Mouse (Mus musculus): ENCODE data around the gene Ikzf4. TPM values are rescaled to one million over a fixed set of nuclear protein-coding genes. Genes with fewer than 3 reads are reported as not detected.
"Not testable (repeated sequence)": the region's sequence is repeated elsewhere in the genome, so short reads cannot be mapped to it uniquely, and the experiment has no call there.

Gene Ikzf4
- polyA plus RNA-seq, 1 experiment from 2014 or later = 4.1 TPM

- Histone ChIP-seq H3K4me2 (ENCODE audit: low read depth, low read length, severe bottlenecking) (no peak overlapping the region), H3K4me1 (replicated peaks; ENCODE audit: control insufficient read depth, insufficient read depth, low read length) (no peaks in the 10 kb centered on the region), H3K4me3 (ENCODE audit: low read depth, low read length) (no peak overlapping the region), H3K36me3 (ENCODE audit: control insufficient read depth, insufficient read depth, low read length) (peaks cover 3% of the 10 kb centered on the region), H3K9ac (ENCODE audit: low read length) (no peak overlapping the region), H3K27me3 (ENCODE audit: control insufficient read depth, insufficient read depth, low read length) (no peaks in the 10 kb centered on the region), H3K27ac (ENCODE audit: low read depth, low read length) (no peak overlapping the region), H3K9me3 (ENCODE audit: control insufficient read depth, low read length) (no peaks in the 10 kb centered on the region)
- ATAC-seq (replicated peaks; ENCODE audit: low FRiP score) (no peak), DNase-seq (ENCODE audit: low spot score) (no peak)
- 17% methylated on average over 6 of the region's 6 CpGs for WGBS
Observed at GRCm38 (mm10) chr10:128631571-128631970, 14.2 kb downstream of the Ikzf4 start.

GRCm38 (mm10) chr10:128630306-128630705, 15.5 kb downstream of the Ikzf4 start:
- DNase-seq (ENCODE audit: low spot score); H3K4me2 ChIP-seq (ENCODE audit: low read depth, low read length, severe bottlenecking); H3K27ac ChIP-seq (ENCODE audit: low read depth, low read length); ATAC-seq (replicated peaks; ENCODE audit: low FRiP score); H3K36me3 ChIP-seq (ENCODE audit: control insufficient read depth, insufficient read depth, low read length); H3K4me3 ChIP-seq (ENCODE audit: low read depth, low read length); H3K9ac ChIP-seq (ENCODE audit: low read length); H3K9me3 ChIP-seq (ENCODE audit: control insufficient read depth, low read length); H3K4me1 ChIP-seq (replicated peaks; ENCODE audit: control insufficient read depth, insufficient read depth, low read length); H3K27me3 ChIP-seq (ENCODE audit: control insufficient read depth, insufficient read depth, low read length): not testable (repeated sequence)
- 80% methylated on average over 5 of the region's 5 CpGs for WGBS

GRCm38 (mm10) chr10:128629746-128630145, 16.0 kb downstream of the Ikzf4 start:
- Histone ChIP-seq H3K9ac (ENCODE audit: low read length) (no peak overlapping the region), H3K27ac (ENCODE audit: low read depth, low read length) (no peak overlapping the region), H3K4me2 (ENCODE audit: low read depth, low read length, severe bottlenecking) (no peak overlapping the region), H3K4me3 (ENCODE audit: low read depth, low read length) (no peak overlapping the region), H3K4me1 (replicated peaks; ENCODE audit: control insufficient read depth, insufficient read depth, low read length) (peaks cover 3% of the 10 kb centered on the region; the same call in 1 of the 2 replicates), H3K27me3 (ENCODE audit: control insufficient read depth, insufficient read depth, low read length) (no peaks in the 10 kb centered on the region), H3K9me3 (ENCODE audit: control insufficient read depth, low read length) (no peaks in the 10 kb centered on the region), H3K36me3 (ENCODE audit: control insufficient read depth, insufficient read depth, low read length) (peaks cover 7% of the 10 kb centered on the region)
- WGBS = 89% methylated on average over 2 of the region's 2 CpGs
- ATAC-seq (replicated peaks; ENCODE audit: low FRiP score) (no peak), DNase-seq (ENCODE audit: low spot score) (no peak)

- ATAC-seq (replicated peaks; ENCODE audit: low FRiP score) (0 out of 2 replicates have a peak, but pooled peaks have one; percentile 10), DNase-seq (ENCODE audit: low spot score) (no peak)
- WGBS = 85% methylated on average over 10 of the region's 10 CpGs
- Histone ChIP-seq H3K36me3 (ENCODE audit: control insufficient read depth, insufficient read depth, low read length) (peaks cover 17% of the 10 kb centered on the region), H3K4me1 (replicated peaks; ENCODE audit: control insufficient read depth, insufficient read depth, low read length) (peaks cover 3% of the 10 kb centered on the region; the same call in 1 of the 2 replicates), H3K4me2 (ENCODE audit: low read depth, low read length, severe bottlenecking) (no peak overlapping the region), H3K9me3 (ENCODE audit: control insufficient read depth, low read length) (no peaks in the 10 kb centered on the region), H3K27me3 (ENCODE audit: control insufficient read depth, insufficient read depth, low read length) (no peaks in the 10 kb centered on the region), H3K9ac (ENCODE audit: low read length) (no peak overlapping the region), H3K4me3 (ENCODE audit: low read depth, low read length) (no peak overlapping the region), H3K27ac (ENCODE audit: low read depth, low read length) (no peak overlapping the region)
Observed at GRCm38 (mm10) chr10:128627398-128628317, 18.1 kb downstream of the Ikzf4 start.

GRCm38 (mm10) chr10:128626311-128627310, 19.2 kb downstream of the Ikzf4 start, which contains the start of gene Rps26:
Rps26 (minus strand) TSS chr10:128626747.
- H3K36me3 ChIP-seq (ENCODE audit: control insufficient read depth, insufficient read depth, low read length) = peaks cover 17% of the 10 kb centered on the region
- H3K4me2 ChIP-seq (ENCODE audit: low read depth, low read length, severe bottlenecking) = peak within 1 kb of the TSS; percentile 88
- under 1% methylated on average over 40 of the region's 40 CpGs for WGBS
- H3K9ac ChIP-seq (ENCODE audit: low read length) = peak within 1 kb of the TSS; percentile 97
- peak within 1 kb of the TSS; percentile 39 for H3K27ac ChIP-seq (ENCODE audit: low read depth, low read length)
- ATAC-seq (replicated peaks; ENCODE audit: low FRiP score) = peak; percentile 95
- H3K4me1 ChIP-seq (replicated peaks; ENCODE audit: control insufficient read depth, insufficient read depth, low read length) = peaks cover 3% of the 10 kb centered on the region; the same call in 1 of the 2 replicates
- H3K27me3 ChIP-seq (ENCODE audit: control insufficient read depth, insufficient read depth, low read length) = no peaks in the 10 kb centered on the region
- DNase-seq (ENCODE audit: low spot score) = peak; percentile 88
- H3K4me3 ChIP-seq (ENCODE audit: low read depth, low read length) = peak within 1 kb of the TSS; percentile 68
- no peaks in the 10 kb centered on the region for H3K9me3 ChIP-seq (ENCODE audit: control insufficient read depth, low read length)

- peaks cover 17% of the 10 kb centered on the region for H3K36me3 ChIP-seq (ENCODE audit: control insufficient read depth, insufficient read depth, low read length)
- WGBS = 43% methylated on average over 7 of the region's 7 CpGs
- H3K27ac ChIP-seq (ENCODE audit: low read depth, low read length) = peak overlapping the region; percentile 39; the same call in 1 of the 2 replicates
- no peak for ATAC-seq (replicated peaks; ENCODE audit: low FRiP score)
- no peak for DNase-seq (ENCODE audit: low spot score)
- peak overlapping the region; percentile 97 for H3K9ac ChIP-seq (ENCODE audit: low read length)
- no peaks in the 10 kb centered on the region for H3K27me3 ChIP-seq (ENCODE audit: control insufficient read depth, insufficient read depth, low read length)
- H3K4me3 ChIP-seq (ENCODE audit: low read depth, low read length) = peak overlapping the region; percentile 68
- no peaks in the 10 kb centered on the region for H3K9me3 ChIP-seq (ENCODE audit: control insufficient read depth, low read length)
- H3K4me1 ChIP-seq (replicated peaks; ENCODE audit: control insufficient read depth, insufficient read depth, low read length) = peaks cover 3% of the 10 kb centered on the region; the same call in 1 of the 2 replicates
- H3K4me2 ChIP-seq (ENCODE audit: low read depth, low read length, severe bottlenecking) = peak overlapping the region; percentile 88
Observed at GRCm38 (mm10) chr10:128625287-128625894, 20.4 kb downstream of the Ikzf4 start.

- H3K4me1 ChIP-seq (replicated peaks; ENCODE audit: control insufficient read depth, insufficient read depth, low read length); H3K9ac ChIP-seq (ENCODE audit: low read length); H3K4me3 ChIP-seq (ENCODE audit: low read depth, low read length); DNase-seq (ENCODE audit: low spot score); ATAC-seq (replicated peaks; ENCODE audit: low FRiP score); H3K4me2 ChIP-seq (ENCODE audit: low read depth, low read length, severe bottlenecking); H3K27ac ChIP-seq (ENCODE audit: low read depth, low read length); H3K9me3 ChIP-seq (ENCODE audit: control insufficient read depth, low read length); H3K27me3 ChIP-seq (ENCODE audit: control insufficient read depth, insufficient read depth, low read length): not testable (repeated sequence)
- WGBS = 81% methylated on average over 4 of the region's 4 CpGs
- peaks cover 17% of the 10 kb centered on the region for H3K36me3 ChIP-seq (ENCODE audit: control insufficient read depth, insufficient read depth, low read length)
Observed at GRCm38 (mm10) chr10:128623106-128623613, 22.6 kb downstream of the Ikzf4 start.
